Comparison of ENCODE assay signal across 10 mouse cellular contexts in the genomic region with DNA sequence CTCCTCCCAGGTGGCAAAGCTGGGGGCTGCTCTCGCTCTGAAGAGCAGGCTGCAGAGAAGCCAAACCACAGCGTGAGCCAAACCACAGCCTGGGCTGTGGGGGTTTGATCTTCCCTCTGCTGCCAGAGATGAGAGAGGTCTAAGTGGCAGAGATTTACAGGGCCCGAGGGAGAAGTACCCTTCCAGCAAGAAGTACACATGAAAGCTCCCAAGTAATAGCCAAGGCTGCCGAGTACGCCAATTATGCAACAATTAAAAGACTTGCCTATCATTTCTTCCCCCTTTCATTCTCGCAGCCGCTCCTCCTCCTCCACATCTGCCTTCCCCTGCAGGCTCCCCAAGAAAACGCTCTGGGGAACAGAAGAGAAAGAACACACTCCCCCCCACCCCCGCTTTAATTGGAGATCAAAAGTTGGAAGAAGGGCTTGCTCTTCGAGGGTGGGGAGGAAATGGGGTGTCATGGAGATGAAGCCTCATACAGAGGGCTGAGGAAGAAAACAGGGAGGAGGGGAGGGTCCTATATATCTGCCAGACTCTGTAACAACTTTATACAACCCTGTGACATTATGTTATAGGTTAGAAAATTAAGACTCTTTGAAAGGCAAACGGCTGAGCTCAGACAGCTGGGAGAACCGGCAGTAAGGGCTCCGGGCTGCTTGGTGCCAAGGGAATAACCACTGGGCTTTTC. TPM values are rescaled to one million over a fixed set of nuclear protein-coding genes. Genes with fewer than 3 reads are reported as not detected.
DNase-seq lines count a peak whose midpoint lies in the region; ATAC-seq and TF ChIP-seq lines count a peak whose summit lies in the region.
"Had no signal": no experiment of that assay in that cellular context is flagged by ENCODE, and none has a peak within 500 bp of the region (broad histone marks: within the 10 kb centered on the region; RNA-seq: fewer than 3 reads in every experiment).

No protein-coding gene starts in this region.

- H3K4me2 ChIP-seq in liver, postnatal 0 days (ENCODE audit: low read depth, low read length): no peak overlapping the region
- H3K4me2 ChIP-seq in embryonic facial prominence, embryonic 14.5 days (ENCODE audit: low read depth, low read length): peak overlapping the region; percentile 2; the same call in 1 of the 2 replicates

- H3K27me3 ChIP-seq in liver, postnatal 0 days (ENCODE audit: insufficient read depth, low read length): 0 out of 2 replicates have a peak, but pooled peaks cover 6% of the 10 kb centered on the region
- H3K27me3 ChIP-seq in embryonic facial prominence, embryonic 14.5 days (replicated peaks; ENCODE audit: control insufficient read depth, insufficient read depth, low read length): no peaks in the 10 kb centered on the region

- H3K9ac ChIP-seq in liver, postnatal 0 days (replicated peaks): no peak overlapping the region
- H3K9ac ChIP-seq in embryonic facial prominence, embryonic 14.5 days (ENCODE audit: low read depth, low read length): no peak overlapping the region
- H3K9ac ChIP-seq: liver, embryonic 14.5 days had no signal

- no peaks in the 10 kb centered on the region for H3K9me3 ChIP-seq in liver, postnatal 0 days (ENCODE audit: low read length)
- H3K9me3 ChIP-seq in embryonic facial prominence, embryonic 14.5 days (ENCODE audit: control insufficient read depth, low read length): no peaks in the 10 kb centered on the region

- H3K4me3 ChIP-seq in liver, postnatal 0 days (ENCODE audit: low read depth, low read length): no peak overlapping the region
- H3K4me3 ChIP-seq in embryonic facial prominence, embryonic 14.5 days (ENCODE audit: low read depth, low read length): no peak overlapping the region

- WGBS in liver, postnatal 0 days (ENCODE audit: insufficient replicate concordance): 26% methylated on average over 13 of the region's 13 CpGs
- WGBS in embryonic facial prominence, embryonic 14.5 days: 12% methylated on average over 13 of the region's 13 CpGs

- H3K4me1 ChIP-seq in liver, postnatal 0 days (ENCODE audit: insufficient read depth): peaks cover 4% of the 10 kb centered on the region; the same call in 1 of the 2 replicates
- H3K4me1 ChIP-seq in embryonic facial prominence, embryonic 14.5 days (ENCODE audit: control insufficient read depth, insufficient read depth, low read length): peaks cover 53% of the 10 kb centered on the region

- no peak for ATAC-seq in liver, postnatal 0 days
- peak; percentile 38 for ATAC-seq in embryonic facial prominence, embryonic 14.5 days (ENCODE audit: low read depth)

- no peak for TF ChIP-seq CTCF in liver, postnatal 0 days (IDR thresholded peaks at IDR 0.05; ENCODE audit: low read depth)

- no peak for TF ChIP-seq EP300 in liver, postnatal 0 days (IDR thresholded peaks at IDR 0.05; ENCODE audit: low read depth)

- no peaks in the 10 kb centered on the region for H3K36me3 ChIP-seq in liver, postnatal 0 days (replicated peaks; ENCODE audit: insufficient read depth, low read length)
- H3K36me3 ChIP-seq in embryonic facial prominence, embryonic 14.5 days (ENCODE audit: control insufficient read depth, insufficient read depth, low read length): no peaks in the 10 kb centered on the region

- no peak overlapping the region for H3K27ac ChIP-seq in liver, postnatal 0 days (ENCODE audit: low read depth)
- no peak overlapping the region for H3K27ac ChIP-seq in embryonic facial prominence, embryonic 14.5 days (replicated peaks; ENCODE audit: low read depth, low read length)
- H3K27ac ChIP-seq: liver, embryonic 14.5 days had no signal

- peak; percentile 37 for DNase-seq in adrenal gland, adult 2 months
- DNase-seq in adrenal gland, adult 18-20 months (ENCODE audit: low spot score in 2 of 2): no peak
- DNase-seq in liver, postnatal 0 days: peak; percentile 23
- no peak for DNase-seq in liver
- peak; percentile 75 for DNase-seq in embryonic facial prominence, embryonic 14.5 days (ENCODE audit: low spot score)
- DNase-seq in naive thymus-derived CD4-positive, alpha-beta T cell, adult 2 months (ENCODE audit: low read depth): peak; percentile 51
- DNase-seq in urinary bladder, postnatal 4 days (ENCODE audit: low spot score in 2 of 2): no peak
- no peak for DNase-seq in right cerebral cortex, postnatal 36 days (ENCODE audit: low spot score in 2 of 2)
- DNase-seq: cerebellum, postnatal 36 days had no signal

RNA-seq across cellular contexts. Expression of gene Ube2t, which starts 56.9 kb away (rescaled TPM):
- 1 to 10 TPM in 1 of 2 experiments, under 1 TPM in 1; 0.98 to 1.0 TPM for total RNA-seq in adrenal gland, adult 2 months (2021)
- polyA plus RNA-seq in adrenal gland, adult 2 months (2012; rRNA removed): 1.3 and 2.3 TPM in 2 replicates
- total RNA-seq in adrenal gland, adult 18-20 months (2021): under 1 TPM; 0.40 to 0.67 TPM
- polyA plus RNA-seq in liver, postnatal 0 days (2015; fragmentation: Nextera tagmentation; extraction: Ambion mirVana): 17.1 and 17.6 TPM in 2 replicates
- polyA plus RNA-seq in embryonic facial prominence, embryonic 14.5 days (2014; fragmentation: Nextera tagmentation; extraction: Ambion mirVana): 23.0 and 24.8 TPM in 2 replicates

Comparison
In these comparisons a context has a peak if more than half of its experiments do, and no peak if none do; other contexts are left out.
1. DNase-seq: peak in adrenal gland, adult 2 months (single experiment), liver, postnatal 0 days (single experiment), embryonic facial prominence, embryonic 14.5 days (single experiment) and naive thymus-derived CD4-positive, alpha-beta T cell, adult 2 months (single experiment); none in adrenal gland, adult 18-20 months (0 of 2), liver (single experiment), urinary bladder, postnatal 4 days (0 of 2) and right cerebral cortex, postnatal 36 days (0 of 2).